Mouse (Mus musculus) forebrain, embryonic 14.5 days (tissue): ENCODE measurements at regions not wholly inside any gene's neighbourhood (a gene's known extent, or its start where the extent isn't known, plus 50 kb on each side); places are given as distances from the start of the nearest gene placed in this dataset.

Experiments
- ATAC-seq: fragments of 200-750 bp; cut with Nextera tagmentation; 2 replicates; pipeline ENCODE4 v1.8.0; 2017; ENCODE audit warnings: mild to moderate bottlenecking, moderate library complexity
- DNase-seq: peaks from one replicate; pipeline ENCODE4 v3.0.0-alpha.2; 2015; ENCODE audit warnings: low spot score
- H3K27ac ChIP-seq: fragments of 300-500 bp; sonication (generic); 2 replicates; pipeline ENCODE4 v1.5.1; 2014; ENCODE audit warnings: low read depth, mild to moderate bottlenecking, control low read depth, low read length, moderate library complexity
- H3K27me3 ChIP-seq: fragments of 300-500 bp; sonication (generic); replicated peaks from 2 replicates; pipeline ENCODE4 v1.6.1; 2014; ENCODE audit warnings: low read length, control low read depth, mixed read lengths; ENCODE audit not compliant: control insufficient read depth, insufficient read depth
- H3K36me3 ChIP-seq: fragments of 300-500 bp; sonication (generic); 2 replicates; pipeline ENCODE4 v1.6.1; 2014; ENCODE audit warnings: low read length, control low read depth; ENCODE audit not compliant: control insufficient read depth, insufficient read depth
- H3K4me1 ChIP-seq: fragments of 300-500 bp; sonication (generic); 2 replicates; pipeline ENCODE4 v1.6.1; 2014; ENCODE audit warnings: antibody characterized with exemption, low read length, control low read depth; ENCODE audit not compliant: control insufficient read depth, insufficient read depth
- H3K4me2 ChIP-seq: fragments of 300-500 bp; sonication (generic); 2 replicates; pipeline ENCODE4 v1.6.1; 2014; ENCODE audit warnings: mild to moderate bottlenecking, control low read depth, low read length
- H3K4me3 ChIP-seq: fragments of 300-500 bp; sonication (generic); 2 replicates; pipeline ENCODE4 v1.5.1; 2014; ENCODE audit warnings: low read depth, low read length, control low read depth
- H3K9ac ChIP-seq: fragments of 300-500 bp; sonication (generic); 2 replicates; pipeline ENCODE4 v1.6.1; 2014; ENCODE audit warnings: mild to moderate bottlenecking, low read length, control low read depth, moderate library complexity
- H3K9me3 ChIP-seq: fragments of 300-500 bp; sonication (generic); replicated peaks from 2 replicates; pipeline ENCODE4 v1.6.1; 2016; ENCODE audit warnings: low read length, control low read depth, mixed read lengths; ENCODE audit not compliant: control insufficient read depth
- WGBS: fragments of 180-500 bp; shearing (Covaris S2); extraction: QIAGEN DNeasy Blood & Tissue Kit; methylation state at CpG from one replicate; pipeline ENCODE4 v1.1.7; 2014; 5-methylcytosine and 5-hydroxymethylcytosine counted together

- H3K4me2 ChIP-seq: no peak overlapping the region
- 0 out of 2 replicates have a peak overlapping the region, but pooled peaks have one; percentile 21 for H3K27ac ChIP-seq
- H3K9me3 ChIP-seq: no peaks in the 10 kb centered on the region
- no peaks in the 10 kb centered on the region for H3K27me3 ChIP-seq
- no peak overlapping the region for H3K4me3 ChIP-seq
- WGBS: 54% methylated on average over 7 of the region's 7 CpGs
- DNase-seq: peak; percentile 42
- H3K36me3 ChIP-seq: no peaks in the 10 kb centered on the region
- peaks cover 20% of the 10 kb centered on the region for H3K4me1 ChIP-seq
- no peak for ATAC-seq
- H3K9ac ChIP-seq: no peak overlapping the region
Measured at GRCm38 (mm10) chr2:75265218-75265617, 393.8 kb upstream of the Hnrnpa3 start.

- Histone ChIP-seq H3K9ac (no peak overlapping the region), H3K4me2 (no peak overlapping the region), H3K27me3 (no peaks in the 10 kb centered on the region), H3K36me3 (no peaks in the 10 kb centered on the region), H3K4me3 (no peak overlapping the region), H3K4me1 (peaks cover 21% of the 10 kb centered on the region), H3K27ac (0 out of 2 replicates have a peak overlapping the region, but pooled peaks have one; percentile 21), H3K9me3 (no peaks in the 10 kb centered on the region)
- WGBS: 61% methylated on average over 19 of the region's 19 CpGs
- ATAC-seq (no peak), DNase-seq (no peak)
Measured at GRCm38 (mm10) chr2:75265739-75266699, 393.0 kb upstream of the Hnrnpa3 start.

GRCm38 (mm10) chr2:75267949-75268348 is 391.1 kb upstream of the Hnrnpa3 start:
- no peaks in the 10 kb centered on the region for H3K27me3 ChIP-seq
- ATAC-seq: no peak
- 74% methylated on average over 3 of the region's 3 CpGs for WGBS

GRCm38 (mm10) chr2:75269446-75269845 is 389.6 kb upstream of the Hnrnpa3 start:
- ATAC-seq: peak; percentile 83
- no peak overlapping the region for H3K9ac ChIP-seq
- no peak overlapping the region for H3K4me2 ChIP-seq
- WGBS: 20% methylated on average over 8 of the region's 8 CpGs
- H3K4me1 ChIP-seq: peaks cover 21% of the 10 kb centered on the region
- no peaks in the 10 kb centered on the region for H3K27me3 ChIP-seq
- peak overlapping the region; percentile 29; the same call in 1 of the 2 replicates for H3K27ac ChIP-seq
- H3K4me3 ChIP-seq: no peak overlapping the region
- H3K36me3 ChIP-seq: no peaks in the 10 kb centered on the region
- peak; percentile 75 for DNase-seq
- no peaks in the 10 kb centered on the region for H3K9me3 ChIP-seq

More at GRCm38 (mm10) chr2:75267949-75268348, 391.1 kb upstream of the Hnrnpa3 start:
- H3K27ac ChIP-seq: no peak overlapping the region
- no peak overlapping the region for H3K4me2 ChIP-seq
- H3K9me3 ChIP-seq: no peaks in the 10 kb centered on the region
- peaks cover 21% of the 10 kb centered on the region for H3K4me1 ChIP-seq
- no peak for DNase-seq
- H3K4me3 ChIP-seq: no peak overlapping the region
- no peak overlapping the region for H3K9ac ChIP-seq
- H3K36me3 ChIP-seq: no peaks in the 10 kb centered on the region

- WGBS: 84% methylated on average over 4 of the region's 4 CpGs
- DNase-seq: no peak
- Histone ChIP-seq H3K9ac (no peak overlapping the region), H3K4me2 (no peak overlapping the region), H3K4me1 (peaks cover 21% of the 10 kb centered on the region), H3K27me3 (no peaks in the 10 kb centered on the region), H3K36me3 (no peaks in the 10 kb centered on the region), H3K27ac (peak overlapping the region; percentile 29; the same call in 1 of the 2 replicates), H3K9me3 (no peaks in the 10 kb centered on the region), H3K4me3 (no peak overlapping the region)
- no peak for ATAC-seq
Measured at GRCm38 (mm10) chr2:75270115-75270514, 388.9 kb upstream of the Hnrnpa3 start.

GRCm38 (mm10) chr2:75287900-75288299 is 371.2 kb upstream of the Hnrnpa3 start:
- ATAC-seq (no peak), DNase-seq (no peak)
- no peak overlapping the region for H3K4me2 ChIP-seq
- no peaks in the 10 kb centered on the region for H3K36me3 ChIP-seq
- WGBS: 95% methylated on average over 1 of the region's 1 CpGs
- no peak overlapping the region for H3K9ac ChIP-seq
- no peaks in the 10 kb centered on the region for H3K27me3 ChIP-seq
- H3K27ac ChIP-seq: no peak overlapping the region
- no peak overlapping the region for H3K4me3 ChIP-seq
- H3K4me1 ChIP-seq: no peaks in the 10 kb centered on the region
- H3K9me3 ChIP-seq: no peaks in the 10 kb centered on the region

GRCm38 (mm10) chr2:75291674-75292073 is 367.4 kb upstream of the Hnrnpa3 start:
- ATAC-seq (no peak), DNase-seq (no peak)
- no peak overlapping the region for H3K27ac ChIP-seq
- H3K9ac ChIP-seq: no peak overlapping the region
- no peaks in the 10 kb centered on the region for H3K4me1 ChIP-seq
- 87% methylated on average over 2 of the region's 2 CpGs for WGBS
- no peaks in the 10 kb centered on the region for H3K36me3 ChIP-seq
- no peak overlapping the region for H3K4me2 ChIP-seq
- H3K4me3 ChIP-seq: no peak overlapping the region
- no peaks in the 10 kb centered on the region for H3K9me3 ChIP-seq
- H3K27me3 ChIP-seq: no peaks in the 10 kb centered on the region

- H3K27ac ChIP-seq: no peak overlapping the region
- H3K4me3 ChIP-seq: no peak overlapping the region
- H3K27me3 ChIP-seq: no peaks in the 10 kb centered on the region
- 0 out of 2 replicates have a peak, but pooled peaks cover 2% of the 10 kb centered on the region for H3K4me1 ChIP-seq
- no peaks in the 10 kb centered on the region for H3K36me3 ChIP-seq
- ATAC-seq (no peak), DNase-seq (no peak)
- 80% methylated on average over 3 of the region's 3 CpGs for WGBS
- H3K9me3 ChIP-seq: no peaks in the 10 kb centered on the region
- no peak overlapping the region for H3K9ac ChIP-seq
- no peak overlapping the region for H3K4me2 ChIP-seq
Measured at GRCm38 (mm10) chr2:75306821-75307220, 352.2 kb upstream of the Hnrnpa3 start.

GRCm38 (mm10) chr2:75311191-75311590 is 347.9 kb upstream of the Hnrnpa3 start:
- H3K9ac ChIP-seq: no peak overlapping the region
- 0 out of 2 replicates have a peak, but pooled peaks cover 2% of the 10 kb centered on the region for H3K4me1 ChIP-seq
- no peaks in the 10 kb centered on the region for H3K36me3 ChIP-seq
- no peak overlapping the region for H3K27ac ChIP-seq
- no peaks in the 10 kb centered on the region for H3K27me3 ChIP-seq
- no peak overlapping the region for H3K4me3 ChIP-seq
- no peak for ATAC-seq
- peak; percentile 35 for DNase-seq
- H3K9me3 ChIP-seq: no peaks in the 10 kb centered on the region
- WGBS: 15% methylated on average over 4 of the region's 4 CpGs
- no peak overlapping the region for H3K4me2 ChIP-seq
